Mouse (Mus musculus) gastrocnemius, adult 18-20 months (tissue): Measurements from ENCODE around the gene Samd15. TPM values are rescaled to one million over a fixed set of nuclear protein-coding genes. Genes with fewer than 3 reads are reported as not detected.
A peak's percentile ranks its signal among the peaks of the same experiment; 100 is the strongest.
"Not testable (repeated sequence)": the region's sequence is repeated elsewhere in the genome, so short reads cannot be mapped to it uniquely, and the experiment has no call there.

Experiments used
- DNase-seq: peaks from one replicate; pipeline ENCODE4 v3.0.0; 2021; ENCODE audit warnings: low spot score
- long read RNA-seq, 2 experiments: library from polyadenylated mRNA; stranded (forward); transcript quantifications; one replicate each; pipeline ENCODE4 v2.0.0; 2021
- total RNA-seq, 2 experiments: library from RNA; stranded (reverse); gene quantifications; 2 replicates each; pipeline ENCODE4 v1.2.3; 2021

Gene Samd15
- under 1 TPM in 1 of 2 experiments, not detected in 1; 0.25 TPM for total RNA-seq
- long read RNA-seq, experiment 1 = 0 reads
- long read RNA-seq, experiment 2 = 0 reads

DNA sequence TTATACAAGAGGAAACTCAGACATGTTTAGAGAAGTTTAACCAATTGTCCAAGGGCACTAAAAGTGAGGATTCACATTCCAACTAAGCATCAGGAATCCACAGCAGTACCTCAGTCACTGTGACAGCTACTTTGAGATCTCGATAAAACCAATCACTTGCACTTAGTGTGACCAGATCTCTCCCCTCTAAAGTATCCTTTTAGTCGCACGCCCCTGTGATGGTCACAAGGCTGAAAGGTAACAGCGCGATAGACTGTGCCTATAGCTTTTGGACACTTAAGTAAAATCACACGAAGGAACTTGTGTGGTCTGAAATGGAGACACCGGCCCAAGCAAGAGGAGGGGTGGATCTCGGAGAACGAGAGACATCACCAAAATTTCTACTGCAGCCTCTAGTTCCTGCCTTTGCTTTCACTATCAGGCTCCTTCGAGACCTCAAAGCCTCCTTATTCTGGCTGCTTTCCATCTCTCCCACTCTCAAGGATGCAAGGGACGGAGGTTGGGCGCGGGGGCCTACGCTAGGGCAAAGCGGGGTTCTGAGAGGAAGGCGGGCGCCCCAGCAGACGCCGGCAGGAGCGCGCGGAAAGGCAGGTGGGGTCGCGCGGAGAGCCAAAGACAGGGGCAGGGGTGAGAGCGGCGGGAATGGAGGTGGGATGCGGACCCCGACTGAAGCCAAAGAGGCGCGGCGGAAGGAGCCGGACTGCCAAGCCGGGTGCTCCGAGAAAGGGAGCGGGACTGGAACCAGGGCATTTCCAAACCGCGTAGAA is at the start of gene Samd15:
TSS of gene Samd15 (plus strand) at position 518 of the 767 bp plus-strand sequence.
- peak; percentile 4 for DNase-seq

DNA sequence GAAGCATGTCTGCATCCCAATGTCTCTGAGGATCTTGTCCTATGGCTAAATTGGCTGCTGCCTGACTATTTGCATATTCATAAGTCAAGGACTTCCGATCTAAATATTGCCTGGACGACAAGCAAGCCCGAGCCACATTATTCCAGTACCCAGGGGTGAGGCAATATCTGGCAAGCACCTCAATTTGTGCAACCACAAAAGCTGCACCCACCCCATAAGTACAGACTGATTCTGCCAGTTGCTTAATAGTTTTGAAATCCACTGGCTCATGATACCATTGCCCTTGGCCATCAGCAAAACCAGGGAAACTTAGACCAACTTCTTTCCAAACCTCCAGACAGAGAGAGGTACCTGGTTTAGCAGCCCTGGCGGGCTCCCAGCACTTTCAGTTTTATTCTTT is 45.1 kb upstream of the Samd15 start:
- not testable (repeated sequence) for DNase-seq

GRCm38 (mm10) chr12:87157361-87157760 is 42.2 kb upstream of the Samd15 start:
- no peak for DNase-seq

GRCm38 (mm10) chr12:87158099-87158498 is 41.4 kb upstream of the Samd15 start:
- no peak for DNase-seq

DNA sequence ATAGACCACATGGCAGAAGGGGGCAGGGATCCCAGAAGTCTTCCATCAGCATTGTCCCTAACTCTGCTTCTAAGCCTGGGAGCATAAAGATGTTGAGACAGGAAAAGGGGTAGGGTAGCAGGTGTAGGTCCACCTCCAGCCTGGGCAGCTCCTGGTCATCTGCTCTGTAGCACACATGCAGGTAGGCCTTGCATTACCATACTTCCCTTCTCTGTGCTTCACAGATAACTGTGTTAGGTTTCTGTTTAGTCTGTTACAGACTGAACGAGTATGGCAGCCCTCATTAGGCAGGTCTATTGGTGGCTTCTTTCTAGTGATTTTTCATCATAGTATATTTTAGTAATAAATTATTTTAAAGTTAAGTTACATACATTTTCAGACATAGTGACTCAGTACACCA is 39.2 kb upstream of the Samd15 start:
- no peak for DNase-seq

DNA sequence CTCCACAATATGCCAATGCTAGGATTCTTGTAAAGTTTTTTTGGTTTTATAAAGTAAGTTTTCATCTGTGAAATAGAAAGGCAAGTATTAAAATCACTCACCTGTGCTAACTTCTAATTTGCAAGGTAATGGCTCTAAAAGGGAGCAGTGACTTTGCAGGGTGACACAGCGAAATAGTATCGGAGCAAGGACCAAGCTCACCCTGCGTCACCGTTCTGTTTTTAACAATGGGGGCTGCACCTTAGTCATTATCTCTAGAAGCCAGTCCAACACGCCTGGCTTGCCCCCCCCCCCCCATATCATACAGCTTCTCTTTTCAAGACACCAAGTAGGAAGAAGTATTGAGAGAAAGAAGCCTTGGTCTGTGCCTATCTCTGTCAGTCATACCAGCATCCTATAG is 38.7 kb upstream of the Samd15 start:
- no peak for DNase-seq

- no peak for DNase-seq
Measured at GRCm38 (mm10) chr12:87175194-87175946, 24.2 kb upstream of the Samd15 start.

DNA sequence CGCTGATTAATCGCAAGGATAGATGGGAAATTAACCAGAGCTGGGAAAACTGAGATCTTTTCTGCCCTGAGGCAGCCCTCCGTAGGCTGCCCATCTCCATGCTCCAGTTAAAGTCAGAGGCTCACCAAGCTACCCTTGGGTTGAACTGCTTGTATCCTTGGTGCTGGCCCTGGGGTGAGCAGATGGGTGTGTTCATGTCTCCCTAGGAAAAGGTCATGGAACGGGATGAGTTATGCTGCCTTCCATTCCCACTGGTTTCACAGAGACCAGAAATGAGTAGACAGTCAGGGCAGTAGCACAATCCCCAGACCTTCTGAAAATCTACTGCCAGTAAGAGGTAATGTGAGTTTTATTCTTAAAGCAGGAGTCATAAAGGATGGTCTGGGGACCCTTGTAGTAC is 21.9 kb upstream of the Samd15 start:
- no peak for DNase-seq

DNA sequence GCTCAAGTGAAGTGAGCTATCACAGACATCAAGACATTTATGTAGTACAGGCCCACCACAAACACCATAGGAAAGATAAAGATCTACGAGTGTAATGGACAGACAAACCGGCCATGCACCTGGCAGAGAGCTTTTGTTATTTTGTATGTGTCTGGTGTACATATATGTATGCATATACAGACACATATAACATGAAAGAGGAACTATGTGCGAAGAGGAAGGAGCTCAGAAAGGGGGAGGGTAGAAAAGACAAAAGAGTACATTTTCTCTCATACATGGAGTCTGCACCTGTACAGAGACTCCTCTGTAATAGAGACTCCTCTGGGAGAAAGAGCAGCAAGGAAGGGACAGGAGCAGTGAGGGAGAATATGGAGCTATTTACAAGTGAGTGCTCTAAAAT is 6.5 kb upstream of the Samd15 start:
- DNase-seq = no peak

DNA sequence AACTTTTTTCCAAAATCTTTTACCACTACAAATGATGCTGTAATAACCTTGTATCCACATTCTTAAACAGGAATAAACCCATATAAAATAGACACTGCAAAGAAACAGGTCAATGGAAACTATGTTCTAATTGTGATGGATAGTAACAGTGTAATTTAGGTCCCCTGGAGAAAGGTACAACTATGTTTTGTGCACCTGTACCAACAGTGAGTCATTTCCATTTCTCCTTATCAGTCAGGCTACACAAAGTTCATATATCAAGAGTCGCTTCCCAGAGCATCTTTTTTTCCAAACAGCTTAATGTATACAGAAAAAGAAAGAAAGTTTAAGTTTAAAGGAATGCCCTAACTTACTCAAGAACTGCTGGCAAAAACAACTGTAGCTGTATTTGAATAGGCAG is 4.5 kb upstream of the Samd15 start:
- no peak for DNase-seq

GRCm38 (mm10) chr12:87196310-87196709 is 3.2 kb upstream of the Samd15 start:
- DNase-seq = no peak

DNA sequence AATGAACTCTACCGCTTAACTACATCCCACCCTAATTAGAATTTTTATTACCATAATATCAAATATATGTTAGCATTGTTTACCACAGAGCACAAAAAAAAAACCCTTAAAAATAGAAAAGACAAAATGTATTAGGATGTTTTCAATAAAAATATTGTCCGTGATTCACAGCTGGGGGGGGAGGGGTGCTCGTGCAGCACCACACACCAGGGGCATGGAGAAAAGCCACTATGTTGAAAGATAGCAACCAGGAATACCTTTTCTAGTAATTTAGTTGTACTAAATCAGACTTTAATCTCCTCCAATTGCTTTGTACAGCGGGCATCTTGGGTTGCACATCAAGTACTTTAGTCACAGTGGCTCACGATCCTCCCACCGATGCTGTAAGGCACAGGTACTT is 731 bp upstream of the Samd15 start:
- no peak for DNase-seq

DNA sequence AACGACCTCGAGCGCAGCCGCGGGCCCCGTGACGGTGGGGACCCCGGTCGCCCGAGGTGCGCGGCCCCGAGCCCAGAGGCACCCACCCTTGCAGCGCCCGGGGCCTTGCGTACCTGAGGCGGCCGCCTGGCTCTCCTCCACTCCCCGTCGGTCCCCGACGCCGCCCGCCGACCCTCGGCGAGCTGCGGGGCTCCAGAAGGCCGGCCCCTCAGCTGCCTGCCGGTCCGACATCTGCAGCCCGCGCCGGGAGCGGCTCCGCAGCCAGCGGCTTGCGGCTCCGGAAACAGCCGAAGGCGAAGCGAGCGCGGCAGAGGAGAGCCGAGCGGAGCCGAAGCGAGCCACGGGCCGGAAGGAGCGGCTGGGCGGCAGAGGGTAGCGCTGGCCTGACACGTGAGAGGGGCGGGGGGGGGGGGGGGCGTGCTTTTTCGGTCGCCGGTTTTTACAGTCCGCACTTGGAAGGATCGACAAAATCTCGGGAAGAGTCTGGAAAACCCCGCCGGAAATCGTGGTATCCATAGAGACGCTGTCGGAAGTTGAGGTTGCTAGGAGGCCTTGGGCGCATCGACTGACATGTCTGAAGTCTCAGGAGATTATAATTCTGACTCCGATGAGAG is 557 bp downstream of the Samd15 start, which contains the start of gene Tmed8:
TSS of gene Tmed8 (minus strand) at position 482 of the 614 bp plus-strand sequence.
- DNase-seq = peak; percentile 63

DNA sequence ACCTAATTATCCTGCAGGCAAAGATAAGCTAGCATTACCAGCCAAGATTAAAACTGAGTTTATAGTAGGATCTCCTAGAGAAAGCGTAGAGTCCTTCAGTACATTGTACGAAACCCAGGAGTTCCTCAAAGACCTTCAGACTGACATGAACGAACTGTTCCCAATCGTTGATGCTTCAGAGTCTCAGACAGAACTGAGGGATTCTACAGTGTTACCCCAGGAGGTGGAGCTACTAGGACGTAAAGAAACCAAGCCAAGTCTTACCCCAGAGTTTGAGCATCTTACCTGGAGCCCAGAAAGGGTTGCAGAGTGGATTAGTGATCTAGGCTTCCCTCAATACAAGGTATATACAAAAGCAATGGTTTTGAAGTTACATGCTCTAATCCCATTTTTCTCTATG is 2.2 kb downstream of the Samd15 start:
- no peak for DNase-seq

- DNase-seq = not testable (repeated sequence)
Measured at GRCm38 (mm10) chr12:87205789-87206188, 6.3 kb downstream of the Samd15 start.

- no peak for DNase-seq
Measured at GRCm38 (mm10) chr12:87212844-87213606, 13.5 kb downstream of the Samd15 start.

DNA sequence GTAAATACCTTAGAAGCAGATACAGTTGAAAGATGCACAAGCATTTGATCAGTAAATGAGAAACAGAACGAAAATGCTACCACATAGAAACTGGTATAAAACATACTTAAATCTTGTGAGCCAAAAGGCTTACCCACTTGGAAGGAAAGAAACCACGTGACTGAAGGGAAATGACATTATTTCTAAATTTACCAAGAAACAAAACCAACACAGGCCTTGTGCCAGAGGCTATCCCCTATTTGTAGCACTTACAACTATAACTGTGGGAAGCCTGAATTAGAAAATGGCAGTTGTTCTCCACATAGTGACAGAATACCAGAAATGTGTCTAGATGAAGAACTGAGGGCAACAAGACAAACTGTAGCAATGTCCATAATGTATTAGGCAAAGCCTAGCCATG is 16.5 kb downstream of the Samd15 start:
- DNase-seq = no peak

GRCm38 (mm10) chr12:87217596-87217995 is 18.1 kb downstream of the Samd15 start:
- DNase-seq = no peak

GRCm38 (mm10) chr12:87219362-87219761 is 19.8 kb downstream of the Samd15 start:
- peak; percentile 7 for DNase-seq

- no peak for DNase-seq
Measured at GRCm38 (mm10) chr12:87224950-87225349, 25.4 kb downstream of the Samd15 start.

DNA sequence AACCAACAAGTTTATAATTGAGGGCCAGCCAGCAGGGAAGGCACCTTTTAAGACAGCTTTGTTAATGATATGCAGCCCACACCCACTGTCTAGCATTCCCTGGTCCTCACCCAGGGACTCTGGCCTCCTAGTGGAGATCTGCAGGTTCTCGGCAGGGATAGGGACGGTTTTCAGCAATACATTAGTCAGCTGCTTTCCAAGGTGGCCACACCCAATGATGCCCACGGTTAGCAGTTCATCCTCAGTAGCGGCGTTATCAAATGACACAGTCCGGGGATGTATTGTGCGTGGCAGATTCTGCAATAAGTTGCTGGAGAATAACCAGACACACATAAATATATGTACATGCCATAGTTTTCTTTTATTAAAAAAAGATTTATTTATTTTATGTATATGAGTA is 27.3 kb downstream of the Samd15 start:
- no peak for DNase-seq
